Mouse (Mus musculus): ENCODE results near the gene Gatad2b.
"Not testable (repeated sequence)": the region's sequence is repeated elsewhere in the genome, so short reads cannot be mapped to it uniquely, and the experiment has no call there.

Gene Gatad2b

GRCm38 (mm10) chr3:90292345-90293275, at the start of gene Gatad2b:
Gatad2b (plus strand) TSS chr3:90293178.
- peak; percentile 97 to 99 for DNase-seq (ENCODE audit: low spot score in 2 of 2)

GRCm38 (mm10) chr3:90245406-90245805, 47.6 kb upstream of the Gatad2b start:
- DNase-seq (ENCODE audit: low spot score in 2 of 2), result no peak

GRCm38 (mm10) chr3:90247630-90247959, 45.4 kb upstream of the Gatad2b start:
- no peak for DNase-seq (ENCODE audit: low spot score in 2 of 2)

GRCm38 (mm10) chr3:90247960-90248745, 44.8 kb upstream of the Gatad2b start, which contains the start of gene Slc39a1:
Slc39a1 (plus strand) TSS chr3:90248172.
- peak; percentile 90 to 92 for DNase-seq (ENCODE audit: low spot score in 2 of 2)

GRCm38 (mm10) chr3:90248746-90249100, 44.3 kb upstream of the Gatad2b start:
- no peak for DNase-seq (ENCODE audit: low spot score in 2 of 2)

- DNase-seq (ENCODE audit: low spot score in 2 of 2), result no peak
These were observed 42.2 kb upstream of the Gatad2b start for GRCm38 (mm10) chr3:90250791-90251190.

GRCm38 (mm10) chr3:90251731-90252226, 41.2 kb upstream of the Gatad2b start:
- DNase-seq (ENCODE audit: low spot score in 2 of 2), result not testable (repeated sequence)

GRCm38 (mm10) chr3:90252659-90253058, 40.3 kb upstream of the Gatad2b start:
- not testable (repeated sequence) for DNase-seq (ENCODE audit: low spot score in 2 of 2)

GRCm38 (mm10) chr3:90253174-90253573, 39.8 kb upstream of the Gatad2b start:
- DNase-seq (ENCODE audit: low spot score in 2 of 2), result not testable (repeated sequence)

- peak; percentile 95 to 97 for DNase-seq (ENCODE audit: low spot score in 2 of 2)
These were observed 39.1 kb upstream of the Gatad2b start, which contains the start of gene Crtc2 for GRCm38 (mm10) chr3:90253653-90254418. Crtc2 (plus strand) TSS chr3:90254163.

- DNase-seq (ENCODE audit: low spot score in 2 of 2), result no peak
These were observed 38.4 kb upstream of the Gatad2b start for GRCm38 (mm10) chr3:90254419-90255193.

- DNase-seq (ENCODE audit: low spot score in 2 of 2), result no peak
These were observed 37.8 kb upstream of the Gatad2b start for GRCm38 (mm10) chr3:90255194-90255565.

GRCm38 (mm10) chr3:90255784-90256353, 37.1 kb upstream of the Gatad2b start:
- no peak for DNase-seq (ENCODE audit: low spot score in 2 of 2)

- no peak for DNase-seq (ENCODE audit: low spot score in 2 of 2)
These were observed 36.0 kb upstream of the Gatad2b start for GRCm38 (mm10) chr3:90256731-90257530.

GRCm38 (mm10) chr3:90258521-90258920, 34.5 kb upstream of the Gatad2b start:
- no peak for DNase-seq (ENCODE audit: low spot score in 2 of 2)

GRCm38 (mm10) chr3:90263121-90263771, 29.7 kb upstream of the Gatad2b start:
- no peak for DNase-seq (ENCODE audit: low spot score in 2 of 2)

- no peak for DNase-seq (ENCODE audit: low spot score in 2 of 2)
These were observed 28.3 kb upstream of the Gatad2b start for GRCm38 (mm10) chr3:90264687-90265033.

GRCm38 (mm10) chr3:90265034-90265931, 27.7 kb upstream of the Gatad2b start, which contains the start of gene Dennd4b:
Dennd4b (plus strand) TSS chr3:90265185.
- DNase-seq (ENCODE audit: low spot score in 2 of 2), result peak; percentile 81 to 85

All from frontal cortex, postnatal 10 days (tissue).